Mouse (Mus musculus) c-Kit-negative CD71-positive TER-119-positive erythroid progenitor cells, embryonic 14.5 days (primary cell): Measurements from ENCODE around the gene Dmkn.
A peak's percentile ranks its signal among the peaks of the same experiment; 100 is the strongest.
"Not testable (repeated sequence)": the region's sequence is repeated elsewhere in the genome, so short reads cannot be mapped to it uniquely, and the experiment has no call there.

Source experiments
- DNase-seq: peaks from one replicate; pipeline ENCODE4 v3.0.0-alpha.2; 2013; ENCODE audit warnings: low read depth, low spot score

The Dmkn gene

GRCm38 (mm10) chr7:30763456-30763855 lies at the start of gene Dmkn:
TSS of gene Dmkn (plus strand) at chr7:30763756.
- no peak for DNase-seq

- DNase-seq: peak; percentile 65
Measured at GRCm38 (mm10) chr7:30717006-30717715, 46.4 kb upstream of the Dmkn start.

GRCm38 (mm10) chr7:30717716-30718046 lies 45.9 kb upstream of the Dmkn start:
- no peak for DNase-seq

- no peak for DNase-seq
Measured at GRCm38 (mm10) chr7:30719669-30720068, 43.9 kb upstream of the Dmkn start.

GRCm38 (mm10) chr7:30721286-30721685 lies 42.3 kb upstream of the Dmkn start:
- DNase-seq: no peak

- no peak for DNase-seq
Measured at GRCm38 (mm10) chr7:30723274-30723953, 40.1 kb upstream of the Dmkn start.

- DNase-seq: no peak
Measured at GRCm38 (mm10) chr7:30728214-30728613, 35.3 kb upstream of the Dmkn start.

GRCm38 (mm10) chr7:30728739-30729395 lies 34.7 kb upstream of the Dmkn start:
- DNase-seq: no peak

- peak; percentile 75 for DNase-seq
Measured at GRCm38 (mm10) chr7:30729396-30730063, 34.0 kb upstream of the Dmkn start, which contains the start of gene Tmem147. TSS of gene Tmem147 (minus strand) at chr7:30729540.

GRCm38 (mm10) chr7:30730064-30730722 lies 33.4 kb upstream of the Dmkn start:
- DNase-seq: not testable (repeated sequence)

- DNase-seq: no peak
Measured at GRCm38 (mm10) chr7:30736211-30736610, 27.3 kb upstream of the Dmkn start.

GRCm38 (mm10) chr7:30742570-30742969 lies 21.0 kb upstream of the Dmkn start:
- not testable (repeated sequence) for DNase-seq

GRCm38 (mm10) chr7:30743617-30744016 lies 19.9 kb upstream of the Dmkn start, which contains the start of gene Gapdhs:
TSS of gene Gapdhs (minus strand) at chr7:30743681.
- DNase-seq: not testable (repeated sequence)

GRCm38 (mm10) chr7:30744022-30744598 lies 19.4 kb upstream of the Dmkn start:
- DNase-seq: no peak

- no peak for DNase-seq
Measured at GRCm38 (mm10) chr7:30747525-30748204, 15.9 kb upstream of the Dmkn start.

GRCm38 (mm10) chr7:30749824-30750606 lies 13.5 kb upstream of the Dmkn start:
- DNase-seq: no peak

GRCm38 (mm10) chr7:30751086-30751669 lies 12.4 kb upstream of the Dmkn start, which contains the start of gene Sbsn:
TSS of gene Sbsn (plus strand) at chr7:30751471.
- DNase-seq: no peak

- DNase-seq: no peak
Measured at GRCm38 (mm10) chr7:30757001-30757400, 6.6 kb upstream of the Dmkn start.

GRCm38 (mm10) chr7:30758853-30759252 lies 4.7 kb upstream of the Dmkn start:
- DNase-seq: no peak
